Mouse (Mus musculus) erythroid progenitor cell, adult 5-6 weeks (primary cell): ENCODE data around the gene Gm13290. TPM values are rescaled to one million over a fixed set of nuclear protein-coding genes. Genes with fewer than 3 reads are reported as not detected.
"Not testable (repeated sequence)": the region's sequence is repeated elsewhere in the genome, so short reads cannot be mapped to it uniquely, and the experiment has no call there.

Experiments
- ATAC-seq: replicated peaks from 2 replicates; pipeline ENCODE4 v1.8.0; 2016; ENCODE audit warnings: moderate number of reproducible peaks, mild to moderate bottlenecking, moderate TSS enrichment, inconsistent platforms; ENCODE audit not compliant: poor library complexity, low FRiP score, severe bottlenecking
- total RNA-seq, 2 experiments: library from RNA; stranded (forward) in 1 of 2; stranded (reverse) in 1 of 2; fragments of 150-400 nt in 1 of 2; fragments of 186-747, 209-891 nt in 1 of 2; gene quantifications; 2 replicates each; pipeline versions ENCODE4 v1.2.3 to v1.2.4; 2015 to 2017; ENCODE audit warnings: low replicate concordance in 2 of 2

Gm13290 gene
- total RNA-seq, 2 experiments from 2014 or later = not detected

DNA sequence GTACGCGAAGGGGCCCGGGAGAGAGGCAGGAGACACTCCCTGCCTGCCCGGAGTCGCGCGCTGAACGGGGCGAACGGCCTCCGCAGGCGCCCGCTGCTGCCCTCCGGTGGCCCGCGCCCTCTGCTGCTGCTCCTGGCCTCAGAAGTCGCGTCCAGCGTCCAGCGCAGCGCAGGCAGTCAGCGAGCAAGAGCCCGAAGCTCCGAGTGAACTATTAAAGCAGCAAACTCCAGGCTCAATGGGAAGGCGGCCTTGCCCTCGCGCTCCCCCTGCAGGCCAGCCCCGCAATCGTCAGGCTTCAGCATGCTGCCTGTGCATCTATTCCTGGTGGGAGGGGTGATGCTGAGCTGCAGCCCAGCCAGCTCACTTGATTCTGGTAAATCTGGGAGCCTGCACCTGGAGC is 5.9 kb downstream of the Gm13290 start, which contains the start of gene Gm13272:
Gene Gm13272 (plus strand): TSS at position 301 of the 400 bp plus-strand sequence.
- ATAC-seq = not testable (repeated sequence)

DNA sequence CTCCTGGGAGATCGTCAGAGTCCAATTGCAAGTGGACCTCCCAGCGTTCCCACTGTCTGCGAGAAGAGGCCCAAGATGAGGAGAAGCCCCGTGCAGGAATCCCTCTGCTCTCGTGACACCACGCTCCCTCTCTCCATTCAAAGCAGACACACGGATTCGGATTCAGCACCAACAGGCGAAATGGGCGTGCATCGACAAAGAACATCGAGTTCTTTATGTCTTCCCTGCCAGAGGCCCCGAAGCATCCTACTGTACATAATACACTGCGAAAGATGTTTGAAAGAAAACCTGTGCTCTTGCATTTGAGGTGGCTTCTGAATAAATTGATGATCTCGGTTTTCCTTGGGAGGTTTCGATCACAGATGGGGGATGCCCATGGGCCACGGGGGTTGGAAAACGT is 6.7 kb downstream of the Gm13290 start:
- ATAC-seq = not testable (repeated sequence)

GRCm38 (mm10) chr4:88781831-88782230 is 8.2 kb downstream of the Gm13290 start, which contains the start of gene Ifnz:
Gene Ifnz, plus strand, starts transcription at chr4:88782131.
- ATAC-seq = not testable (repeated sequence)

DNA sequence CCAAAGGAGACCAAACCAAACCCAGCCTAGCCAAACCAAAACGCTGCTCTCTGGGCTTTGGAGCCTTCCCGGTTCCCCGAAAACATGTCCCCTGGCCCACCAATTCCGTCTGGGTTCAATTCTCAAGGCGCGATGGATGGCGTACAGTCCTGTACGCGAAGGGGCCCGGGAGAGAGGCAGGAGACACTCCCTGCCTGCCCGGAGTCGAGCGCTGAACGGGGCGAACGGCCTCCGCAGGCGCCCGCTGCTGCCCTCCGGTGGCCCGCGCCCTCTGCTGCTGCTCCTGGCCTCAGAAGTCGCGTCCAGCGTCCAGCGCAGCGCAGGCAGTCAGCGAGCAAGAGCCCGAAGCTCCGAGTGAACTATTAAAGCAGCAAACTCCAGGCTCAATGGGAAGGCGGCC is 8.7 kb downstream of the Gm13290 start:
- ATAC-seq = not testable (repeated sequence)

DNA sequence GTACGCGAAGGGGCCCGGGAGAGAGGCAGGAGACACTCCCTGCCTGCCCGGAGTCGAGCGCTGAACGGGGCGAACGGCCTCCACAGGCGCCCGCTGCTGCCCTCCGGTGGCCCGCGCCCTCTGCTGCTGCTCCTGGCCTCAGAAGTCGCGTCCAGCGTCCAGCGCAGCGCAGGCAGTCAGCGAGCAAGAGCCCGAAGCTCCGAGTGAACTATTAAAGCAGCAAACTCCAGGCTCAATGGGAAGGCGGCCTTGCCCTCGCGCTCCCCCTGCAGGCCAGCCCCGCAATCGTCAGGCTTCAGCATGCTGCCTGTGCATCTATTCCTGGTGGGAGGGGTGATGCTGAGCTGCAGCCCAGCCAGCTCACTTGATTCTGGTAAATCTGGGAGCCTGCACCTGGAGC is 11.8 kb downstream of the Gm13290 start, which contains the start of gene Gm13276:
Gene Gm13276 (plus strand): TSS at position 301 of the 400 bp plus-strand sequence.
- ATAC-seq = not testable (repeated sequence)

- not testable (repeated sequence) for ATAC-seq
These were observed 14.8 kb downstream of the Gm13290 start, which contains the start of gene Gm13277 for GRCm38 (mm10) chr4:88788402-88788801. Gene Gm13277, plus strand, starts transcription at chr4:88788632.

DNA sequence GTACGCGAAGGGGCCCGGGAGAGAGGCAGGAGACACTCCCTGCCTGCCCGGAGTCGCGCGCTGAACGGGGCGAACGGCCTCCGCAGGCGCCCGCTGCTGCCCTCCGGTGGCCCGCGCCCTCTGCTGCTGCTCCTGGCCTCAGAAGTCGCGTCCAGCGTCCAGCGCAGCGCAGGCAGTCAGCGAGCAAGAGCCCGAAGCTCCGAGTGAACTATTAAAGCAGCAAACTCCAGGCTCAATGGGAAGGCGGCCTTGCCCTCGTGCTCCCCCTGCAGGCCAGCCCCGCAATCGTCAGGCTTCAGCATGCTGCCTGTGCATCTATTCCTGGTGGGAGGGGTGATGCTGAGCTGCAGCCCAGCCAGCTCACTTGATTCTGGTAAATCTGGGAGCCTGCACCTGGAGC is 17.6 kb downstream of the Gm13290 start, which contains the start of gene Gm13278:
Gene Gm13278 (plus strand): TSS at position 301 of the 400 bp plus-strand sequence.
- ATAC-seq = not testable (repeated sequence)

DNA sequence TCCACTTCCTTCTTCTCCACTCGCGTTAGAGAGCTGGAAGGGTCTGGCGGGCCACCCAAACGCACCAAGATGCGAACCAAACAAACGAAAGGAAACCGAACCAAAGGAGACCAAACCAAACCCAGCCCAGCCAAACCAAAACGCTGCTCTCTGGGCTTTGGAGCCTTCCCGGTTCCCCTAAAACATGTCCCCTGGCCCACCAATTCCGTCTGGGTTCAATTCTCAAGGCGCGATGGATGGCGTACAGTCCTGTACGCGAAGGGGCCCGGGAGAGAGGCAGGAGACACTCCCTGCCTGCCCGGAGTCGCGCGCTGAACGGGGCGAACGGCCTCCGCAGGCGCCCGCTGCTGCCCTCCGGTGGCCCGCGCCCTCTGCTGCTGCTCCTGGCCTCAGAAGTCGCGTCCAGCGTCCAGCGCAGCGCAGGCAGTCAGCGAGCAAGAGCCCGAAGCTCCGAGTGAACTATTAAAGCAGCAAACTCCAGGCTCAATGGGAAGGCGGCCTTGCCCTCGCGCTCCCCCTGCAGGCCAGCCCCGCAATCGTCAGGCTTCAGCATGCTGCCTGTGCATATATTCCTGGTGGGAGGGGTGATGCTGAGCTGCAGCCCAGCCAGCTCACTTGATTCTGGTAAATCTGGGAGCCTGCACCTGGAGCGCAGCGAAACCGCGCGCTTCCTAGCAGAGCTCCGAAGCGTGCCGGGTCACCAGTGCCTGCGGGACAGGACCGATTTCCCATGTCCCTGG is 20.5 kb downstream of the Gm13290 start, which contains the start of gene Gm13275:
Gene Gm13275 (plus strand): TSS at position 552 of the 740 bp plus-strand sequence.
- not testable (repeated sequence) for ATAC-seq

DNA sequence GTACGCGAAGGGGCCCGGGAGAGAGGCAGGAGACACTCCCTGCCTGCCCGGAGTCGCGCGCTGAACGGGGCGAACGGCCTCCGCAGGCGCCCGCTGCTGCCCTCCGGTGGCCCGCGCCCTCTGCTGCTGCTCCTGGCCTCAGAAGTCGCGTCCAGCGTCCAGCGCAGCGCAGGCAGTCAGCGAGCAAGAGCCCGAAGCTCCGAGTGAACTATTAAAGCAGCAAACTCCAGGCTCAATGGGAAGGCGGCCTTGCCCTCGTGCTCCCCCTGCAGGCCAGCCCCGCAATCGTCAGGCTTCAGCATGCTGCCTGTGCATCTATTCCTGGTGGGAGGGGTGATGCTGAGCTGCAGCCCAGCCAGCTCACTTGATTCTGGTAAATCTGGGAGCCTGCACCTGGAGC is 23.5 kb downstream of the Gm13290 start, which contains the start of gene Gm13279:
Gene Gm13279 (plus strand): TSS at position 301 of the 400 bp plus-strand sequence.
- ATAC-seq = not testable (repeated sequence)

GRCm38 (mm10) chr4:88799365-88799764 is 25.7 kb downstream of the Gm13290 start, which contains the start of gene Gm13285:
Gene Gm13285, plus strand, starts transcription at chr4:88799665.
- ATAC-seq = not testable (repeated sequence)

DNA sequence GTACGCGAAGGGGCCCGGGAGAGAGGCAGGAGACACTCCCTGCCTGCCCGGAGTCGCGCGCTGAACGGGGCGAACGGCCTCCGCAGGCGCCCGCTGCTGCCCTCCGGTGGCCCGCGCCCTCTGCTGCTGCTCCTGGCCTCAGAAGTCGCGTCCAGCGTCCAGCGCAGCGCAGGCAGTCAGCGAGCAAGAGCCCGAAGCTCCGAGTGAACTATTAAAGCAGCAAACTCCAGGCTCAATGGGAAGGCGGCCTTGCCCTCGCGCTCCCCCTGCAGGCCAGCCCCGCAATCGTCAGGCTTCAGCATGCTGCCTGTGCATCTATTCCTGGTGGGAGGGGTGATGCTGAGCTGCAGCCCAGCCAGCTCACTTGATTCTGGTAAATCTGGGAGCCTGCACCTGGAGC is 29.3 kb downstream of the Gm13290 start, which contains the start of gene Gm13287:
Gene Gm13287 (plus strand): TSS at position 301 of the 400 bp plus-strand sequence.
- not testable (repeated sequence) for ATAC-seq

GRCm38 (mm10) chr4:88805231-88805630 is 31.6 kb downstream of the Gm13290 start, which contains the start of gene Gm13288:
Gene Gm13288, plus strand, starts transcription at chr4:88805531.
- not testable (repeated sequence) for ATAC-seq

DNA sequence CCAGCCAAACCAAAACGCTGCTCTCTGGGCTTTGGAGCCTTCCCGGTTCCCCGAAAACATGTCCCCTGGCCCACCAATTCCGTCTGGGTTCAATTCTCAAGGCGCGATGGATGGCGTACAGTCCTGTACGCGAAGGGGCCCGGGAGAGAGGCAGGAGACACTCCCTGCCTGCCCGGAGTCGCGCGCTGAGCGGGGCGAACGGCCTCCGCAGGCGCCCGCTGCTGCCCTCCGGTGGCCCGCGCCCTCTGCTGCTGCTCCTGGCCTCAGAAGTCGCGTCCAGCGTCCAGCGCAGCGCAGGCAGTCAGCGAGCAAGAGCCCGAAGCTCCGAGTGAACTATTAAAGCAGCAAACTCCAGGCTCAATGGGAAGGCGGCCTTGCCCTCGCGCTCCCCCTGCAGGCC is 32.1 kb downstream of the Gm13290 start:
- ATAC-seq = not testable (repeated sequence)

DNA sequence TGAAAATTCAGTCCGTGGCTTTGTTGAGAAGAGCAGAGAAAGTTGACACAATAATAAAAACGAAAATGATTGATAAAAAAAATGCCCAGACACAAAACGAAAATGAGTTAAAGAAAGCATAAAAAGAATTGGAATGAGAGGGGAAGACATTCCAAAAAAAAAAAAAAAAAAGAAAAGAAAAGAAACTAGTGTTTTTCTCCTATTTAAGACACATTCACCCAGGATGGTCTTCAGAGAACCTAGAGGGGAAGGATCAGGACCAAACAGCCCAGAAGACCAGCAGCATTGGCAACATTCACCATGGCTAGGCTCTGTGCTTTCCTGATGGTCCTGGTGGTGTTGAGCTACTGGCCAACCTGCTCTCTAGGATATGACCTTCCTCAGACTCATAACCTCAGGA is 42.3 kb downstream of the Gm13290 start, which contains the start of gene Ifna7:
Gene Ifna7 (plus strand): TSS at position 301 of the 400 bp plus-strand sequence.
- no peak for ATAC-seq

DNA sequence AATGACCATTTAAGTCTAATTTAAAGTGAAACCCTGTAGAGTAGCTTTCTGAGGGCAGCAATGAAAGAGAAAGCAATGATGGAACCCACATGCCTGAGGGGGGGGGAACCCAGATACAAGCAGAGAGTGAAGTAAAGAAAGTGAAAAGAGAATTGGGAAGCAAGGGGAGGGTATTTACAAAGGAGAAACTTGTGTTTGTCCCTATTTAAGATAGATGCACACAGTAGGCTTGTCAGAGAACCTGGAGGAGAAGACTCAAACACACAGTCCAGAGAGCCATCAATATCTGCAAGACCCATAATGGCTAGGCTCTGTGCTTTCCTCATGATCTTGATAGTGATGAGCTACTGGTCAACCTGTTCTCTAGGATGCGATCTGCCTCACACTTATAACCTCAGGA is 46.0 kb downstream of the Gm13290 start, which contains the start of gene Ifna11:
Gene Ifna11 (plus strand): TSS at position 301 of the 400 bp plus-strand sequence.
- no peak for ATAC-seq

DNA sequence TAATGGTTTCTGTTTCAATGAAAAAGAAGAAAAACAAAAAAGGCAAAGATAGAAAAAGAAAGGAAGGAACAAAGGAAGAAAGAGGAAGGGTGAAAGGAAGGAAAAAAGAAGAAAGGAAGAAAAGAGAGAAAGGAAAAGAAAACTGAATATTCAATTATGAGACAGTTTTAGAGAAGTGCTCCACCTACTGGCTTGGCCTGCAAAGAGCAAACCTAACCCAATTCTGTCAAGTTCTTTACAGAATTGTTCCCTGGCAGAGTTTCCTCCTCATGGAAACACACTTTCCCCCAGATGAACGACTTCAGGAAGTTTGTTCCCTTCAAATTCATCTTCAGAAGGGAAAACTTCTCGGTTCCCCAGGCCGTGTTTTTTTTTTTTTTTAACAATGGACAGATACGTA is 49.4 kb downstream of the Gm13290 start:
- no peak for ATAC-seq

Other genes starting within 250 kb of the Gm13290 start
Only the 30 nearest of the 31 such genes appear.
- not detected in 2 replicates for gene Ifna14, start 202.0 kb upstream of the Gm13290 start, total RNA-seq (2015; ENCODE audit: low replicate concordance)
- gene Ifna14, start 202.0 kb upstream of the Gm13290 start, total RNA-seq (2017; ENCODE audit: low replicate concordance) = not detected in 2 replicates
- gene Ifna9, start 181.4 kb upstream of the Gm13290 start, total RNA-seq (2015; ENCODE audit: low replicate concordance) = not detected in 2 replicates
- gene Ifna9, start 181.4 kb upstream of the Gm13290 start, total RNA-seq (2017; ENCODE audit: low replicate concordance) = not detected in 2 replicates
- not detected in 2 replicates for gene Ifna12, start 170.5 kb upstream of the Gm13290 start, total RNA-seq (2015; ENCODE audit: low replicate concordance)
- not detected in 2 replicates for gene Ifna12, start 170.5 kb upstream of the Gm13290 start, total RNA-seq (2017; ENCODE audit: low replicate concordance)
- gene C87499, start 139.4 kb upstream of the Gm13290 start, total RNA-seq (2015; ENCODE audit: low replicate concordance) = not detected in 2 replicates
- gene C87499, start 139.4 kb upstream of the Gm13290 start, total RNA-seq (2017; ENCODE audit: low replicate concordance) = not detected in 2 replicates
- not detected in 2 replicates for gene Ifna13, start 129.4 kb upstream of the Gm13290 start, total RNA-seq (2015; ENCODE audit: low replicate concordance)
- gene Ifna13, start 129.4 kb upstream of the Gm13290 start, total RNA-seq (2017; ENCODE audit: low replicate concordance) = not detected in 2 replicates
- not detected in 2 replicates for gene Ifna16, start 96.9 kb upstream of the Gm13290 start, total RNA-seq (2015; ENCODE audit: low replicate concordance)
- not detected in 2 replicates for gene Ifna16, start 96.9 kb upstream of the Gm13290 start, total RNA-seq (2017; ENCODE audit: low replicate concordance)
- not detected in 2 replicates for gene Ifna2, start 89.9 kb upstream of the Gm13290 start, total RNA-seq (2015; ENCODE audit: low replicate concordance)
- not detected in 2 replicates for gene Ifna2, start 89.9 kb upstream of the Gm13290 start, total RNA-seq (2017; ENCODE audit: low replicate concordance)
- not detected in 2 replicates for gene Ifnab, start 82.5 kb upstream of the Gm13290 start, total RNA-seq (2015; ENCODE audit: low replicate concordance)
- not detected in 2 replicates for gene Ifnab, start 82.5 kb upstream of the Gm13290 start, total RNA-seq (2017; ENCODE audit: low replicate concordance)
- gene Gm26566, start 52.0 kb upstream of the Gm13290 start, total RNA-seq (2015; ENCODE audit: low replicate concordance) = not detected in 2 replicates
- 0.51 TPM in 1 of 2 replicates, not detected in the other for gene Gm26566, start 52.0 kb upstream of the Gm13290 start, total RNA-seq (2017; ENCODE audit: low replicate concordance)
- gene Klhl9, start 51.4 kb upstream of the Gm13290 start, total RNA-seq (2015; ENCODE audit: low replicate concordance) = 20.1 and 22.0 TPM in 2 replicates
- gene Klhl9, start 51.4 kb upstream of the Gm13290 start, total RNA-seq (2017; ENCODE audit: low replicate concordance) = 21.1 and 31.8 TPM in 2 replicates
- not detected in 2 replicates for gene Gm13271, start 19.0 kb upstream of the Gm13290 start, total RNA-seq (2015; ENCODE audit: low replicate concordance)
- not detected in 2 replicates for gene Gm13271, start 19.0 kb upstream of the Gm13290 start, total RNA-seq (2017; ENCODE audit: low replicate concordance)
- gene Gm13283, start 13.7 kb upstream of the Gm13290 start, total RNA-seq (2015; ENCODE audit: low replicate concordance) = not detected in 2 replicates
- gene Gm13283, start 13.7 kb upstream of the Gm13290 start, total RNA-seq (2017; ENCODE audit: low replicate concordance) = not detected in 2 replicates
- not detected in 2 replicates for gene Gm13289, start 3.1 kb downstream of the Gm13290 start, total RNA-seq (2015; ENCODE audit: low replicate concordance)
- gene Gm13289, start 3.1 kb downstream of the Gm13290 start, total RNA-seq (2017; ENCODE audit: low replicate concordance) = not detected in 2 replicates
- not detected in 2 replicates for gene Gm13272, start 6.0 kb downstream of the Gm13290 start, total RNA-seq (2015; ENCODE audit: low replicate concordance)
- not detected in 2 replicates for gene Gm13272, start 6.0 kb downstream of the Gm13290 start, total RNA-seq (2017; ENCODE audit: low replicate concordance)
- not detected in 2 replicates for gene Ifnz, start 8.3 kb downstream of the Gm13290 start, total RNA-seq (2015; ENCODE audit: low replicate concordance)
- gene Ifnz, start 8.3 kb downstream of the Gm13290 start, total RNA-seq (2017; ENCODE audit: low replicate concordance) = not detected in 2 replicates
- gene Gm13276, start 11.9 kb downstream of the Gm13290 start, total RNA-seq (2015; ENCODE audit: low replicate concordance) = not detected in 2 replicates
- gene Gm13276, start 11.9 kb downstream of the Gm13290 start, total RNA-seq (2017; ENCODE audit: low replicate concordance) = not detected in 2 replicates
- not detected in 2 replicates for gene Gm13277, start 14.8 kb downstream of the Gm13290 start, total RNA-seq (2015; ENCODE audit: low replicate concordance)
- gene Gm13277, start 14.8 kb downstream of the Gm13290 start, total RNA-seq (2017; ENCODE audit: low replicate concordance) = not detected in 2 replicates
- not detected in 2 replicates for gene Gm13278, start 17.7 kb downstream of the Gm13290 start, total RNA-seq (2015; ENCODE audit: low replicate concordance)
- gene Gm13278, start 17.7 kb downstream of the Gm13290 start, total RNA-seq (2017; ENCODE audit: low replicate concordance) = not detected in 2 replicates
- not detected in 2 replicates for gene Gm13275, start 20.7 kb downstream of the Gm13290 start, total RNA-seq (2015; ENCODE audit: low replicate concordance)
- not detected in 2 replicates for gene Gm13275, start 20.7 kb downstream of the Gm13290 start, total RNA-seq (2017; ENCODE audit: low replicate concordance)
- gene Gm13279, start 23.6 kb downstream of the Gm13290 start, total RNA-seq (2015; ENCODE audit: low replicate concordance) = not detected in 2 replicates
- gene Gm13279, start 23.6 kb downstream of the Gm13290 start, total RNA-seq (2017; ENCODE audit: low replicate concordance) = not detected in 2 replicates
- gene Gm13285, start 25.8 kb downstream of the Gm13290 start, total RNA-seq (2015; ENCODE audit: low replicate concordance) = not detected in 2 replicates
- not detected in 2 replicates for gene Gm13285, start 25.8 kb downstream of the Gm13290 start, total RNA-seq (2017; ENCODE audit: low replicate concordance)
- gene Gm13287, start 29.4 kb downstream of the Gm13290 start, total RNA-seq (2015; ENCODE audit: low replicate concordance) = not detected in 2 replicates
- not detected in 2 replicates for gene Gm13287, start 29.4 kb downstream of the Gm13290 start, total RNA-seq (2017; ENCODE audit: low replicate concordance)
- not detected in 2 replicates for gene Gm13288, start 31.7 kb downstream of the Gm13290 start, total RNA-seq (2015; ENCODE audit: low replicate concordance)
- gene Gm13288, start 31.7 kb downstream of the Gm13290 start, total RNA-seq (2017; ENCODE audit: low replicate concordance) = not detected in 2 replicates
- gene Ifna7, start 42.4 kb downstream of the Gm13290 start, total RNA-seq (2015; ENCODE audit: low replicate concordance) = not detected in 2 replicates
- gene Ifna7, start 42.4 kb downstream of the Gm13290 start, total RNA-seq (2017; ENCODE audit: low replicate concordance) = not detected in 2 replicates
- gene Ifna11, start 46.1 kb downstream of the Gm13290 start, total RNA-seq (2015; ENCODE audit: low replicate concordance) = not detected in 2 replicates
- gene Ifna11, start 46.1 kb downstream of the Gm13290 start, total RNA-seq (2017; ENCODE audit: low replicate concordance) = not detected in 2 replicates
- not detected in 2 replicates for gene Ifna6, start 53.6 kb downstream of the Gm13290 start, total RNA-seq (2015; ENCODE audit: low replicate concordance)
- not detected in 2 replicates for gene Ifna6, start 53.6 kb downstream of the Gm13290 start, total RNA-seq (2017; ENCODE audit: low replicate concordance)
- not detected in 2 replicates for gene Ifna5, start 61.7 kb downstream of the Gm13290 start, total RNA-seq (2015; ENCODE audit: low replicate concordance)
- not detected in 2 replicates for gene Ifna5, start 61.7 kb downstream of the Gm13290 start, total RNA-seq (2017; ENCODE audit: low replicate concordance)
- not detected in 2 replicates for gene Ifna4, start 68.0 kb downstream of the Gm13290 start, total RNA-seq (2015; ENCODE audit: low replicate concordance)
- not detected in 2 replicates for gene Ifna4, start 68.0 kb downstream of the Gm13290 start, total RNA-seq (2017; ENCODE audit: low replicate concordance)
- gene Ifna1, start 76.3 kb downstream of the Gm13290 start, total RNA-seq (2015; ENCODE audit: low replicate concordance) = not detected in 2 replicates
- not detected in 2 replicates for gene Ifna1, start 76.3 kb downstream of the Gm13290 start, total RNA-seq (2017; ENCODE audit: low replicate concordance)
- gene Ifne, start 106.4 kb downstream of the Gm13290 start, total RNA-seq (2015; ENCODE audit: low replicate concordance) = not detected in 2 replicates
- not detected in 2 replicates for gene Ifne, start 106.4 kb downstream of the Gm13290 start, total RNA-seq (2017; ENCODE audit: low replicate concordance)